Mouse (Mus musculus): ENCODE results near the gene Pnrc2. TPM values are rescaled to one million over a fixed set of nuclear protein-coding genes. Genes with fewer than 3 reads are reported as not detected.

The Pnrc2 gene
- total and polyA plus RNA-seq, 3 experiments: 48.0 to 76.3 (median 49.8) TPM

Other genes with a start within 250 kb of the Pnrc2 start
- not detected in 2 replicates for gene Ifnlr1, start 187.6 kb downstream of the Pnrc2 start, total RNA-seq (2012; rRNA removed)
- under 1 TPM in 1 of 2 experiments, not detected in 1; 0.03 TPM for gene Ifnlr1, start 187.6 kb downstream of the Pnrc2 start, polyA plus RNA-seq (2012; ENCODE audit: insufficient read depth in 1 of 2, insufficient read length in 2 of 2, low read depth in 1 of 2, low replicate concordance in 2 of 2, missing spikeins in 1 of 2)
- gene Il22ra1, start 145.7 kb downstream of the Pnrc2 start, total RNA-seq (2012; rRNA removed): not detected in 2 replicates
- under 1 TPM in 1 of 2 experiments, not detected in 1; 0.03 TPM for gene Il22ra1, start 145.7 kb downstream of the Pnrc2 start, polyA plus RNA-seq (2012; ENCODE audit: insufficient read depth in 1 of 2, insufficient read length in 2 of 2, low read depth in 1 of 2, low replicate concordance in 2 of 2, missing spikeins in 1 of 2)
- gene Myom3, start 114.1 kb downstream of the Pnrc2 start, total RNA-seq (2012; rRNA removed): not detected in 2 replicates
- not detected for gene Myom3, start 114.1 kb downstream of the Pnrc2 start, polyA plus RNA-seq (2012; ENCODE audit: insufficient read depth in 1 of 2, insufficient read length in 2 of 2, low read depth in 1 of 2, low replicate concordance in 2 of 2, missing spikeins in 1 of 2)
- gene Srsf10, start 18.1 kb downstream of the Pnrc2 start, total RNA-seq (2012; rRNA removed): 129 and 142 TPM in 2 replicates
- gene Srsf10, start 18.1 kb downstream of the Pnrc2 start, polyA plus RNA-seq (2012; ENCODE audit: insufficient read depth in 1 of 2, insufficient read length in 2 of 2, low read depth in 1 of 2, low replicate concordance in 2 of 2, missing spikeins in 1 of 2): 100 to 1,000 TPM; 222 to 361 TPM
- gene Cnr2, start 21.5 kb upstream of the Pnrc2 start, total RNA-seq (2012; rRNA removed): 9.8 and 10.2 TPM in 2 replicates
- gene Cnr2, start 21.5 kb upstream of the Pnrc2 start, polyA plus RNA-seq (2012; ENCODE audit: insufficient read depth in 1 of 2, insufficient read length in 2 of 2, low read depth in 1 of 2, low replicate concordance in 2 of 2, missing spikeins in 1 of 2): 1 to 10 TPM in 1 of 2 experiments, not detected in 1; 6.8 TPM
- gene Fuca1, start 46.9 kb upstream of the Pnrc2 start, total RNA-seq (2012; rRNA removed): 26.8 and 33.7 TPM in 2 replicates
- gene Fuca1, start 46.9 kb upstream of the Pnrc2 start, polyA plus RNA-seq (2012; ENCODE audit: insufficient read depth in 1 of 2, insufficient read length in 2 of 2, low read depth in 1 of 2, low replicate concordance in 2 of 2, missing spikeins in 1 of 2): 10 to 100 TPM in 1 of 2 experiments, not detected in 1; 48.6 TPM
- 48.5 and 48.7 TPM in 2 replicates for gene Hmgcl, start 72.6 kb upstream of the Pnrc2 start, total RNA-seq (2012; rRNA removed)
- gene Hmgcl, start 72.6 kb upstream of the Pnrc2 start, polyA plus RNA-seq (2012; ENCODE audit: insufficient read depth in 1 of 2, insufficient read length in 2 of 2, low read depth in 1 of 2, low replicate concordance in 2 of 2, missing spikeins in 1 of 2): 10 to 100 TPM in 1 of 2 experiments, not detected in 1; 66.5 TPM
- gene Gale, start 89.9 kb upstream of the Pnrc2 start, total RNA-seq (2012; rRNA removed): 23.3 and 24.5 TPM in 2 replicates
- 10 to 100 TPM in 1 of 2 experiments, not detected in 1; 31.2 TPM for gene Gale, start 89.9 kb upstream of the Pnrc2 start, polyA plus RNA-seq (2012; ENCODE audit: insufficient read depth in 1 of 2, insufficient read length in 2 of 2, low read depth in 1 of 2, low replicate concordance in 2 of 2, missing spikeins in 1 of 2)
- 53.8 and 65.1 TPM in 2 replicates for gene Lypla2, start 98.8 kb upstream of the Pnrc2 start, total RNA-seq (2012; rRNA removed)
- gene Lypla2, start 98.8 kb upstream of the Pnrc2 start, polyA plus RNA-seq (2012; ENCODE audit: insufficient read depth in 1 of 2, insufficient read length in 2 of 2, low read depth in 1 of 2, low replicate concordance in 2 of 2, missing spikeins in 1 of 2): 10 to 100 TPM in 1 of 2 experiments, not detected in 1; 95.6 TPM
- gene Pithd1, start 113.4 kb upstream of the Pnrc2 start, total RNA-seq (2012; rRNA removed): 75.5 and 77.7 TPM in 2 replicates
- gene Pithd1, start 113.4 kb upstream of the Pnrc2 start, polyA plus RNA-seq (2012; ENCODE audit: insufficient read depth in 1 of 2, insufficient read length in 2 of 2, low read depth in 1 of 2, low replicate concordance in 2 of 2, missing spikeins in 1 of 2): 10 to 100 TPM in 1 of 2 experiments, not detected in 1; 62.8 TPM
- gene Eloa, start 147.9 kb upstream of the Pnrc2 start, total RNA-seq (2012; rRNA removed): 30.9 and 34.1 TPM in 2 replicates
- gene Eloa, start 147.9 kb upstream of the Pnrc2 start, polyA plus RNA-seq (2012; ENCODE audit: insufficient read depth in 1 of 2, insufficient read length in 2 of 2, low read depth in 1 of 2, low replicate concordance in 2 of 2, missing spikeins in 1 of 2): 10 to 100 TPM; 30.8 to 41.4 TPM
- 2,589 and 2,603 TPM in 2 replicates for gene Rpl11, start 179.6 kb upstream of the Pnrc2 start, total RNA-seq (2012; rRNA removed)
- gene Rpl11, start 179.6 kb upstream of the Pnrc2 start, polyA plus RNA-seq (2012; ENCODE audit: insufficient read depth in 1 of 2, insufficient read length in 2 of 2, low read depth in 1 of 2, low replicate concordance in 2 of 2, missing spikeins in 1 of 2): 1,000 to 10,000 TPM in 1 of 2 experiments, not detected in 1; 2,003 TPM

Measured in MEL (cell line).